Mouse (Mus musculus) ZHBTc4 (cell line): ENCODE data around the gene Gm14569.

Experiments
- DNase-seq: peaks from one replicate; pipeline ENCODE4 v3.0.0-alpha.2; 2011; ENCODE audit warnings: low read depth, low spot score

Gene Gm14569

DNA sequence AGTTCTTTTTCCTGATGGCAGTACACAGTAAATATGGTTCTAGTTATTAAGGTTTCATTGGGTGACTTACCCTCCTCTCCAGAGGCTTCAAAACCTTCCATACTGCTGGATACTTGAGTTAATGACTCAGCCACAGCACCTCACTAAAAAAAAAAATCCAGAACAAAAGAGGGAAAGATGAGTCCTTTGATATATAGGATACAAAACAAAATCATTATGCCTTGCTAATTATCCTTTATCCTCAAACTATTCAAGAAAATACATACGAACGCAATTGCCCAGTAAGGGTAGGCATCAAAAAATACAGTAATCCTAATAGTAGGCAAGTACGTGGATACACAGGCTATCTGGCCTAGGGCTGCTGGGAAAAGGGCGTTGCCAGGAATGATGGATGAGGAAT, at the start of gene Gm14569:
Gene Gm14569 (minus strand): TSS at position 101 of the 400 bp plus-strand sequence.
- DNase-seq, result no peak

DNA sequence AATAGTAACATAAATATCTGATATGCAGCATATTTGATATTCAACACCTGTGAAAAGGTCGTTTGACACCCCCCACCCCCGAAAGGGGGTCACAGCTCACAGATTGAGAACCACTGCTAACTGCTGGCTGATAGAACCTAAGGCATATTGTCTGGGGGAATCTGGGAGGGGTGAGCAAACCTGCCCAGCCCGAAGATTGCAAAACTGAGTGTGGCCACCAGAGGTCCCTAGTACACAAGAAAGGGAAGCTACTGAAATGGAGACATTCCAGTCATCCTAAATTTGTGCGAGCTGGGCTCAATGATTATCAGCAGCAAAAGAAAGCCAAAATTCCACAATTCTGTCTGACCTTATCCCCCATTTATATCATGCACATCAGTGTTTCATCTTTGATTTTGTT, 42.9 kb upstream of the Gm14569 start:
- DNase-seq, result peak; percentile 65

DNA sequence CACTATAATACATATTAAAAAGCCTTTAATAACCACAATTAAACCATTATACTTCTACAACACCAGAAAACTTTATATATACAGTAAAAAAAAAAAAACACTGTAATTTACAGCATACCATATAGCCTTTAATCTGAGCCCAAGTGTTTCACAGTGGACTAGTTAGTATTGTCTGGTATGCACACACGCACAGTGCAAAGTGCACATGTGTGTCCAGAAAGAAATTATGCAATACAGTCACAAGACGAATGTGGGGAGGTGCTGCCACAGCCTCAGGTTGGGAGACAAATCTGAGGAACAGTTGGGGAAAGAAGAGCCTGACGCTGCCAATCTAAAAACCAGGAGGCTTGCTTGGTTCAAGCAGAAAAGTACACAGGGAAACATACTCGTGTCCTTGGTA, 42.1 kb upstream of the Gm14569 start:
- DNase-seq, result no peak

DNA sequence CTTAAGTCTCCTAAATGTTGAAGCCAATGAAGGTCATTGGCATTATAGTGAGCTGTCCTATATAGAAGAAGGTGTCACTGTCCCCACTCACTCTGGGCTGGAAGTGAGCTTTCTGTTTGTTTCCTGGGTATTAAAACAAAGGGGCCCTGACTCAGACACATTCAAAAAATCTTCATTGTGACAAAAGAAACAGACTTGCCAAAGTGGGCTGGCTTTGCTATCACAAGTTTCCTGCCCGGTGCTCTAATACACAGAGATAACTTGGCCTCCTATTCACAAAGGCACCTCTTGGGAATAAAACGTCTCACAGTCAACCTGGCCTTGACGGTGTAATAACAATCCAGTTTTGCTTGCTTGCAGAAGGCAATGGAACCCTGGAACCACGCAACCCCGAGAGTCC, 38.6 kb upstream of the Gm14569 start:
- DNase-seq, result no peak

DNA sequence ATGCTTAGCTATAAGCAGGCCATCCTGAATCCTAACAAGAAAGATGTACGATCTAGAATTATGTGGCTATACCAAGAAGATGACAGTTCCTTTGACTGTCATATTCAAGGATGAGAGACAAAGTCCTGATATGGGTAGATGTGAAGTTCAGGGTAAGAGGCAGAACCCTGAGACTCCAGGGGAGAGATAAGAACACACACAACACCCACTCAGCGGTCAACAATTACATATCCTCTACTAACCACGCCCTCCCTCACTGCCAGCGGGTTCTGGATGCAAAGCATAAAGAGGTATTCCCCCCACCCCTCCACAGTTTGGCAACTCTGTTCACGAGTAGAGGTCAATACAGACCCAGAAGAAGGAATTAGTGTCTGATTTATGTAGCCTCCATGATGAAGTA, 32.1 kb upstream of the Gm14569 start:
- no peak for DNase-seq

DNA sequence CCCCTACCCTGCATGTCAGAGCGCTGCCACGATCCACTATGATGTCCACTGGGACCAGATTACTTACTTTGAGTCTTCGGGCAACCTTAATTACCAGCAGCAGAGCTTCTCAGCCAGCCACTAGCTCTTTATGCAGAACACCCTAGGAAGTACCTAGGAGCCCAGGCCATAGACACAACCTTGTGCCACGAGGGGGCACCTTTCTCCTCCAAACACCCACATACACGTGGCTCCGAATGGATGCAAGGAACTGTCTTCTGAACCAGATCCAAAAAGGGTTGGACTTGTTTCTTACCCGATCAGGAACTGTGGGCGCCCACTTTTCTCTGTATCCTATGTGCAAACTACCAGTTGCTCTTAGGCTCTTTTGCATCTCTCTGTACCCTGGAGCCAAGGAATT, 22.1 kb upstream of the Gm14569 start:
- DNase-seq, result peak; percentile 16

DNA sequence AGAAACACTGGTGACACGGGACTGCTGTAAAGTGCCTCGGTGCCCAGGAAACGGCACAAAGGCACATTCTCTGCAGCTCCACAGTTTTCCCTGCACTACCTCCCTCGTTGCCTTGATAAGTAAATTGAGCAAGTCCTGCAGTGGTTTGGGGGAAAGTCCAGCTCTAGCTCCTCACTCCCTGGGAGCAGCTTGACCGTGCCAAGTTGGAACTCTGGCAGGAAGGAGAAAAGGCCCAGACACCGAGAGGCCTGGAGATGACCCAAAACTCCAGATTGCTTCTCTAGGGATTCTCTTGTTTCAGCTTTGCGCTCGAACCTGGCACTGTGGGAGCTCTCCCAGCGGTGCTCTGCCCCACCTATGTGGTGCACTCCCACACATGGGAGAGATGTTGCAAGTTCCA, 21.6 kb upstream of the Gm14569 start:
- no peak for DNase-seq

DNA sequence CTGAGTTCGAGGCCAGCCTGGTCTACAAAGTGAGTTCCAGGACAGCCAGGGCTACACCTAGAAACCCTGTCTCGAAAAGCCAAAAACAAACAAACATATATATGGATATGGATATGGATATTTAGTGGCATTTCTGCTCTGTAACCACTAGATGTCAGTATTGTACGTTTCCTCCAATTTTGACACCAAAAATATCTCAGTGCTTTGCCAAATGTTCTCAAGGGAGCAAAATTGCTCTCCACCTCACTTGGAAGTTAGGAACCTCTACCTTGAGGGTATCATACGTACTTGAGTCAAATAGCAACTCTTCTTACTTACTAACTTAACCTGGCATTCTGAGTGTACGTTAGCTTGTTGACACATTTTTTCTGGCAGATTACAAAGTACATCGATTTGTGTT, 15.2 kb upstream of the Gm14569 start:
- peak; percentile 12 for DNase-seq

DNA sequence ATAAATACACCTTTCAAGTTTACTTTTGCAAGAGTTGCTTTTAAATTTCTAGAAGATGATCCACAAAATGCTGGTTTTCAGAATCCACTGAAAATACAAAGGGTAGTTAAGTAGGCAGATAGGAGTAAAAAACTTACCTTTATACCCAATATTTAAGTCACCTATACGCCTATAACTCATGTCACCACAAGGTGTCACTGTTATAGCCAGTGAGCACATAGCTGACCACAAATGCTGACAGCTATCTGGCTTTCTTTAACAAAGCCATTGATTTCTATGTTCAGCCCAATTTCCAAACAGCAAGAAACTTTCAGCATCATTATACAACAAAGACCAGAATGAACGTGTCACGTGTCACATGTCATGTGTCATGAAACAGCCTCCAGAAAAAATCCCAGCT, 2.1 kb downstream of the Gm14569 start:
- DNase-seq, result peak; percentile 28

DNA sequence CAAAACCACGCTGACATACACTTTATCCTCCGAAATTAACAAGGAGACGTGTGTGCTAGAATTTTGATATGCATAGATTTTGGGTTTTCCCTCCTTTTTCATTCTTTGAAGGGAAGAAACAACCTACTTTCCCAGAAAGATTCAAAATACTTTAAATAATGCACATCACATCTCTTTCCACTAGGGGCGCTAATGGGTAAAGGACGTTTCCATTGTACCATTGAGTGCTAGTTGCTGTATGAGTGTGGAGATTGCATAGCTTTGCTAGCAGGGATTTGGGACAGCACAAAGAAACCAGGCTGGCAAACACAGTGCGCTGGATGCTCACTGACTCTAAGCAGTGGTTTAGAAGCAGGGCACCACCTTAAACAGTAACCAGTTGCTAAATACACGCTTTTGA, 3.6 kb downstream of the Gm14569 start:
- peak; percentile 26 for DNase-seq

DNA sequence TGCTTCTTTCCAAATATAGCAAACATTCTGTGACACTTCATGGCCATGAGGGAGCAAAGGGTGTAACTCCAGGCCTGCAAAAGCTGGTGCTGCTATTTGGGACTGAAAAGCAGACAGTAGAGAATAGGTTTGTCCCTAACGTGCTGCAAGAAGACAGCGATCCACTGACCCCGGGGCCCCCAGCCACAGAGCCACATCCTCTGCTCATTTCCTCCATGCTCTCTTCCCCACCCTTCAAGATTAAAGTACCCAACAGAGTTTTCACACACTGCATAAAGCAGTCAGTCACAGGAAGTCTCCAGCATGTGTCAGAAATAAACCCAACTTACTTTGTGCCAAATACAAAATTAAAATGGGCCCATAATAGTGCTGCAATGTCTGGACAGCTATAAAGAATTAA, 16.8 kb downstream of the Gm14569 start:
- DNase-seq, result no peak

DNA sequence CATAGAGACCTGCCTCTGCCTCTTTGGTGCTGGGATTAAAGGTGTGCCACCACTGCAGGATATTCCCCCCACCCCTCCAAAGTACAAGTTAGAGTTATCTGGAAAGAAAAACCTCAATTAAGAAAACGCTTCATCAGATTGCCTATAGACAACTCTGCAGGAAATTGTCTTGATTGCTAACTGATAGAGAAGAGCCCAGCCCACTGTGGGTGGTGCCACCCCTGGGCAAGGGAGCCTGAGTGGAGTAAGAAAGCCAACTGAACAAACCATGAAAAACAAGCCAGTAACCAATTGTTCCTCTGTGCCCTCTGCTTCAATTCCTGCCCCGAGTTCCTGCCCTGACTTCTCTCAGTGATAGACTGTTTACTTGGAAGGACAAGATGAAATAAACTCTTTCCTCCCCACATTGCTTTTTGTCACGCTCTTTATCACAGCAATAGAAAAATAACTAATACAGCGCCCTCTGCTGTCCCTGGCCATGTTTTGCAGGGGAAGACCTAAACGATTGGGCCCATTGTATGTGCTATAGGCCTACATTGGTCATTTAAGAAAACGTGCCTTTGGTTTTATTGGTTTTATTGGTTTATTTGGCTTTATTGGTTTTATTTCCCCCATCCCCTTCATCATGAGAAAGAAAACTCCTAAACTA, 17.4 kb downstream of the Gm14569 start:
- peak; percentile 42 for DNase-seq

DNA sequence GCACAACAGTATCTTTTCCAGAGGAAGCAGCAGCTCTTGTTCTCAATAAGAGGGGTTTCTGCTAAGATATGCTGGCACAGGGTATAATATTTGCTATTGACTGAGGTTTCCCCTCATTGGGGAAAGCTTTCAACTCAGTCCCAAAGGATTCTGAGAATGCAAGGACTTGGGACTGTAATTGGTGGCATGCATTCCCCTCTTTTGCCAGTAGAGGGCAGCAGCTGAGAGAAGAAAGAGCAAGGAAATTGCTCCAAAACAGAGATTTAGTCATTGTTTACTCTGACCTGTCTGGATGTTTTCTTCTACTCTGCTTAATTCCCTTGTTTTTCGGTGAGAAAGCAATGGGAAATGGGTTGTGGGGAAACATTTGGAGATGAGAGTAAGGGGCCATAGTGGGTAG, 35.6 kb downstream of the Gm14569 start:
- DNase-seq, result peak; percentile 44

DNA sequence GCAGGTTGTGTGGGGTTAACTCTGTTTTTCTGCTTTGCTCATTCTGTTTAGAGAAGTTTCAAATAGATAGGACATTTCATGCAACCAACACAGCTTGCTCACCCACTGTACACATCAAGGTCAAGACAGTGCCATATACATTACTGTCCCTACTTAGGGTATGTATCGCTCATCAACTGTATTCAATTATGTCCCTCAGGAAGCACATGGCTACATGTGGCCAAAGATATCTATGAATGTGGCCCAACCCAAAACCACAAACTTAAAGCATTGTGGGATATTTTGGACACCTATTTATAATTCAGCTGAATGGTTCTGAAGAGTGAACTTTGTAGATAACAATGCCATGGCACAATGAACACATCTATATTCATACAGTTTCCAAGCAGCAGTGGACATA, 53.7 kb downstream of the Gm14569 start:
- DNase-seq, result no peak

DNA sequence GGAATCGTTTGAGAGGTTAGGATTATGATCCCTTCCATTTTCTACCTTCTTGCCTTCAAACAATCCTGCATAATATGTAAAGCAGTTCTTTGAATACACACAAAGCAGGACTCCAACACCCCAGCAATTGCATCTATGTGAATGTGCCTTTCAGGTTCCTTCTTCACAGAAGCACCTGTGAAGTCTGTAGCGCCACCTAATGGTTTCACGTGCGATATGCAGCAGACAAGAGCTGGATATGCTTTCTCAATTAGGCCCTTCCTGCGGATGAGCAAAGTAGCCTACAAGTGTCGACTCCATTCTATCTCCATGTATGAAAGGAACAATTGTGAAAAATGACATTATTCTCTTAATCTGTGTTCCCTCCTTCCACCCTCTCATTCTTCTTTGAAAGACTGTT, 56.6 kb downstream of the Gm14569 start:
- DNase-seq, result peak; percentile 45

DNA sequence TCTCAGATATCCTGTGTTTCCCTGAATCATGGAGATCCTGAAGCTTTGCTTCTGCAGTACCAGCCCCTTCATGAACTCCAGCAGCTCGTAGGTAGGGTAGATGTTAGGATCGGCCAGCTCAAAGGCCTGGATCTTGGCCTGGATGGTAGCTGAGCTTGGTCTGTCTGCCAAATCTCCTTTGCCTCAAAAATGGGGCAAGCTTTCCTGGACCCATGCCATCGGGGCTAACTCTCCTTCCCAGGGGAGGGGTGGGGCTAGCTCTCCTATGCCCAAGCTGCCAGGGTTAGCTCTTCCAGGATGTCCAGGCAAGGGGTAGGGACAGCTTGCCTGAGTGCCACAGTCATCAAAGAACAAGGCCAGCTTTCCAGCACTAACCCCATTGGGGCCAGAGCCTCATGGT, 72.5 kb downstream of the Gm14569 start:
- no peak for DNase-seq

DNA sequence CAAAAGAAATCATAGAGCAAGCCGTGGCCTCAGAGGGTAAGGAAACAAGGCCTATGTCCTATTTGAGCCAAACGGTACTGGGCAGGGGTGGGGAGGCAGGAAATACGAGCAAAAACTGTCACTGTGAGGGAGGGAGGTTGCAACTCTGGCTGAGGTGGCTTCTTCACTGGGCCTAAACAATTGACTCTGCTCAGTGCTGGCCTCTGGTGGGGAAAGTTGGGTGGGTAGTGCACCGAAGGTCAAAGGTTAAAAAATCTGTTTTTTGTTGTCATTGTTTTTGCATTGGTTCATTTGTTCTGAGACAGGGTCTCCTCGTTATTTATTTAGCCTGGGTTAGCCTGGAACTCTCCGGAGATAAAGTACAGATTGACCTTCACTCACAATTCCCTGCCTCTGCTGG, 89.3 kb downstream of the Gm14569 start:
- peak; percentile 20 for DNase-seq

DNA sequence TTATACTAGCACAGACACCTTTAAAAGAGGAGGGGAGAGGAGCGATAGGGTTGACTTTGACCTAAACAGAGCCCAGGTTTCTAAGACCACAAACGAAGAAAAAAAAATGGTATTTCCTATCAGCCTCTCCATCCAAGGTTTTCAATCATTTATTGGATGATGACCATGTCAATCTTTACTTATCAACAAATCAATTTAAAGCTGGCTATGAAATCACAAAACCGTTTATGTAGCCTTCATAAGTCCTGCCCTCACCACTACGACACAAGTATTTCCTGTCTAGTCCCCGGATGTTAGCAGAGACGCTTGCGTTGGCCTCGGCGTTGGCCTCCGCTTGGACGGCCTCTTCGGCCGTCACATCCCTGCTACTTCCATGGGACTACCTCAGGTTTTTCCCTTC, 90.7 kb downstream of the Gm14569 start, which contains the start of gene Gm6268:
Gene Gm6268 (plus strand): TSS at position 301 of the 400 bp plus-strand sequence.
- no peak for DNase-seq

DNA sequence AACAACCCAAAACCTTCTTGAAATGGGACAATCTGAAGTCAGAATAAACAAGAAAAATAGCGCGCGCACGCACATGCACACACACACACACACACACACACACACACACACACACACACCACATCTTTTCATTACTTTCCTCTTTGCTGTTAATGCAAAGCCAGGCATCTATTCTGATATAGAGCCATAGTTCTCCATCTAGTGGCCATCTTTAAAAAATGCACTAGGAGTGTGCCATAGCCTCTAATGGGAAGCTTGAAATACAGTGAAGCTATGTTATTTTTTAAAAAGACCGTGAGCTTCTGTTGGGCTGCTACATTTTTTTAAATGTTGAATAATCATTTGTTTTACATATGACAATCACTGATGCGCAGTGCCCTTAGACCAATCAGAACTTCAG, 98.4 kb downstream of the Gm14569 start:
- DNase-seq, result peak; percentile 4

DNA sequence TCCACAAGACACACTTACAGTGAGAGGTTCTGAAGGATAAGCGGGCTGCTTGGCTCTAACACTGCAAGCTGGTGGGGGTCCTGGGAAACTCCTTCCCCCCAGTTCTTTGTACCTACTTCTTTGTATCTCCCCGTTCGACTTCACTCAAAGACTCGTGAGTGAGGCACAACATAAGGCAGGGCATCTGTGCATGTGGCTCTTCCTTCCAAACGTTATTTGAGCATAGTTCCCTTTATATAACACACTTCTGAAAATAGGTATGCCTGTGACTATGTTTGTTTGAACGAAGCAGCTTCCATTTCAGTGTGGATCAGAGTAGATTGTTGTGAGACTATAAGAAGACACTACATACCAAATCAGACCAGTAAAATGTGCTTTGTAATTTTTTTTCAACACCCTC, 99.0 kb downstream of the Gm14569 start:
- no peak for DNase-seq

DNA sequence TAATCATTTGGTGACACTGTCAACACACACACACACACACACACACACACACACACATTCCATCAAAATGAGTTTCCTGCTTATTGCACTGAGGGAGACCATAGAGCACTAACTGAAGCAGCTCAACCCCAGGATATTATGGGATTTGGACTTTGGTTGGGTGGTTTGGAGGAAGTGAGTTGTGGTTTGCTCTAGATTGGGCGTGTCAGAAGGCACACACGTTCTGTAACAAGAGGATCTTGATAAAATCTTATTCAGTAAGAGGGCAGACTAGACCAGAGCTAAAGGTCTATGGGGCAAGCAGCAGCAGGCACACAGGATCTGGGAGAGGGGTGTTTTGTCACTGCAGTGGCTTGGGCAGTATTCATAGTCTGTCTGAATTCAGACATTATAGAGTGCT, 101.1 kb downstream of the Gm14569 start:
- no peak for DNase-seq

DNA sequence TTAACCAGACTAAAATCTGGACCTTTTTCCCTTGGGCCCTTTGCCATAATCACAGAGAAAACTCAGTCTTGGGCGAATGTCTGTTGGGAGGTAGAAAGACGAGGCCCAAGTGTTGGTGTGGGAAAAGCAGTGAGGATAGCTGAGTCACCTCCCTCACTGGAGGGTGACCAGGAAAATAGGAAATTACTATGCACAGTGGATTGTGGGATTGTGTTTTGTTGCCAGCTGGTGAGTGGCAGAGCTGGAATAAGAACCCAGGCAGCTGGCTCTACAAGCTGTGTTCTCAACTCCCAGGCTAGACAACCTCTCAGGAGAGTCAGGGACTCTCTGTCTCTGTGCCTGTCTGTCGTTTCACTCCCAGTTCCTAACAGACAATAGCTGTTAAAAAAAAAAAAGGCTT, 101.7 kb downstream of the Gm14569 start:
- DNase-seq, result no peak

DNA sequence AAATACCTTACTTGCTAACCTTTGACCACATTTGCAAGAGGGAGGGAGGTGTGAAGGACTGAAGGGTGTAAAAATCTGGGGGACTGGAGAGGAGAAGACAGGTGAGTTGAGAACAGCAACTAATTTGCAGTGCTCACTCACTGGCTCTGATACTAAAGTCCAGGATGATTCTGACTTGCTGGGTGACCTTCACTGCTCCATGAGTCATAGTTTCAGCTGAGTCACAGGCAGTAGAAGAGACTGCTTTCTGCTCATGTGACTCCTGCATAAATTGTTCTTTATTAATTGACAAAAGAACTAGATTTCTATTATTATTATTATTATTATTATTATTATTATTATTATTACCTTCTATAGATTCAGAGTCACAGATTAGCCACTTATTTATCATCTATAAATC, 106.3 kb downstream of the Gm14569 start:
- no peak for DNase-seq
